Mouse (Mus musculus) liver, embryonic 11.5 days (tissue): Measurements from ENCODE around the gene Gif. TPM values are rescaled to one million over a fixed set of nuclear protein-coding genes. Genes with fewer than 3 reads are reported as not detected.

Experiments used
- ATAC-seq: fragments of 200-750 bp; cut with Nextera tagmentation; replicated peaks from 2 replicates; pipeline ENCODE4 v1.8.0; 2017; ENCODE audit warnings: moderate number of reproducible peaks, mild to moderate bottlenecking, moderate TSS enrichment, moderate library complexity; ENCODE audit not compliant: low FRiP score
- DNase-seq: peaks from one replicate; pipeline ENCODE4 v3.0.0-alpha.2; 2017; ENCODE audit warnings: low spot score
- H3K27ac ChIP-seq: fragments of 300-500 bp; sonication (generic); 2 replicates; pipeline ENCODE4 v1.5.1; 2014; ENCODE audit warnings: mild to moderate bottlenecking, low read depth, low read length, control low read depth
- H3K27me3 ChIP-seq: fragments of 300-500 bp; sonication (generic); replicated peaks from 2 replicates; pipeline ENCODE4 v1.6.1; 2014; ENCODE audit warnings: low read length, mixed read lengths; ENCODE audit not compliant: control insufficient read depth, insufficient read depth
- H3K36me3 ChIP-seq: fragments of 300-500 bp; sonication (generic); 2 replicates; pipeline ENCODE4 v1.6.1; 2014; ENCODE audit warnings: mild to moderate bottlenecking, low read length, moderate library complexity, mixed read lengths; ENCODE audit not compliant: control insufficient read depth, insufficient read depth
- H3K4me1 ChIP-seq: fragments of 300-500 bp; sonication (generic); replicated peaks from 2 replicates; pipeline ENCODE4 v1.6.1; 2014; ENCODE audit warnings: low read length, mixed read lengths; ENCODE audit not compliant: control insufficient read depth, insufficient read depth
- H3K4me2 ChIP-seq: fragments of 300-500 bp; sonication (generic); 2 replicates; pipeline ENCODE4 v1.6.1; 2014; ENCODE audit warnings: mild to moderate bottlenecking, control low read depth, moderate library complexity
- H3K4me3 ChIP-seq: fragments of 300-500 bp; sonication (generic); 2 replicates; pipeline ENCODE4 v1.5.1; 2014; ENCODE audit warnings: low read depth, low read length, control low read depth
- H3K9ac ChIP-seq: fragments of 300-500 bp; sonication (generic); 2 replicates; pipeline ENCODE4 v1.6.1; 2014; ENCODE audit warnings: low read depth, low read length, control low read depth
- H3K9me3 ChIP-seq: fragments of 300-500 bp; sonication (generic); 2 replicates; pipeline ENCODE4 v1.6.1; 2016; ENCODE audit warnings: low read length, inconsistent platforms, mixed read lengths; ENCODE audit not compliant: control insufficient read depth
- WGBS: fragments of 180-500 bp; shearing (Covaris S2); extraction: QIAGEN DNeasy Blood & Tissue Kit; methylation state at CpG from one replicate; pipeline ENCODE4 v1.1.7; 2014; 5-methylcytosine and 5-hydroxymethylcytosine counted together
- polyA plus RNA-seq: library from polyadenylated mRNA; unstranded; fragments of >200 nt; fragmentation: Nextera tagmentation; extraction: Ambion mirVana; gene quantifications from 2 replicates; pipeline ENCODE4 v1.2.1, GENCODE M21; 2014

Gene Gif
- polyA plus RNA-seq, 1 experiment from 2014 or later, result not detected

GRCm38 (mm10) chr19:11736455-11736854 is 10.9 kb upstream of the Gif start:
- H3K27ac ChIP-seq, result no peak overlapping the region

DNA sequence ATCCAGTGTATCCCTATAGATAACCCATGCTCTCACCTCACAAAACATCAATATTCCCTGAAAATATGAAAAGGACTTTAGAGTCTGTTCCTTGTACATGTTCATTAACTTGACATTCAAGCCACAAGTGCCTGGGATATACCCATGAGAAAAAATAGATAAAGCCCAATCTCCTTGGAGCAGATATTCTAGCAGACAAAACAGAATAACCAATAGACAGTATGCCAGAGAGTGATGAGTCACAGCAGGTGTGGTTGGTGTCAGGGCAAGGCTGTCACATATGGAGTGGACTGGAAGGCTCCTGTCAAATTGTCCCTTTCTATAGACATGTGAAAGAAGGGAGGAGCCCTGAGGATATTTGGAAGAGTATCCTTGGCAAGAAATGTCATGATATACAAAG is 1.7 kb upstream of the Gif start:
- H3K27me3 ChIP-seq, result no peaks in the 10 kb centered on the region
- no peak overlapping the region for H3K4me3 ChIP-seq
- no peaks in the 10 kb centered on the region for H3K4me1 ChIP-seq
- no peak overlapping the region for H3K27ac ChIP-seq
- no peaks in the 10 kb centered on the region for H3K9me3 ChIP-seq
- ATAC-seq, result peak; percentile 85
- H3K4me2 ChIP-seq, result no peak overlapping the region
- no peak overlapping the region for H3K9ac ChIP-seq
- no peaks in the 10 kb centered on the region for H3K36me3 ChIP-seq
- no peak for DNase-seq

More at GRCm38 (mm10) chr19:11736455-11736854, 10.9 kb upstream of the Gif start:
- 37% methylated on average over 1 of the region's 1 CpGs for WGBS
- ATAC-seq (peak; percentile 65; the same call in 1 of the 2 replicates), DNase-seq (no peak)
- no peaks in the 10 kb centered on the region for H3K9me3 ChIP-seq
- no peak overlapping the region for H3K4me2 ChIP-seq
- no peak overlapping the region for H3K9ac ChIP-seq
- H3K27me3 ChIP-seq, result no peaks in the 10 kb centered on the region
- H3K4me3 ChIP-seq, result no peak overlapping the region
- H3K4me1 ChIP-seq, result no peaks in the 10 kb centered on the region; the same call in 1 of the 2 replicates
- no peaks in the 10 kb centered on the region for H3K36me3 ChIP-seq

DNA sequence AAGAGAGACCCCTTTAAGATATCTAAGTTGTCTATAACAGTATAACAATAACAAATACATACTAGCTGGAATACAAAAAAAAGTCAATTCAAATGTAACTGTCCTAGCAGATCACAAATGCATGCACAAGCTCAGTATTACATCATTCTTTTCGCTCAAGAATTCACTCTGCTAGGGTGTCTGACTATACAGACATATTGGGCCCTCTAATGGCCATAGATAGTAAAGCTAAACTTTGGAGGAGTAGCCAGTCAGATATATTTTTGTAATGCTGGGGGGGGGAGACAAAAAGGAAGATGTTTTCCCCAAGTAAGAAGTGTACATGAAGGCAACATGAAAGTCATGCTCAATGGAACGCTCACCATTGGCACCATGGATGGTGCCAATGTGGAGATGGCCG is 17.7 kb downstream of the Gif start:
- Histone ChIP-seq H3K9me3 (no peaks in the 10 kb centered on the region), H3K27me3 (no peaks in the 10 kb centered on the region), H3K4me3 (no peak overlapping the region), H3K36me3 (no peaks in the 10 kb centered on the region), H3K4me2 (no peak overlapping the region), H3K4me1 (no peaks in the 10 kb centered on the region), H3K9ac (no peak overlapping the region), H3K27ac (no peak overlapping the region)
- WGBS, result 70% methylated on average over 3 of the region's 3 CpGs
- DNase-seq, result no peak
- ATAC-seq, result no peak

- Histone ChIP-seq H3K9me3 (no peaks in the 10 kb centered on the region), H3K4me2 (no peak overlapping the region), H3K4me1 (no peaks in the 10 kb centered on the region), H3K4me3 (no peak overlapping the region), H3K27me3 (no peaks in the 10 kb centered on the region), H3K36me3 (no peaks in the 10 kb centered on the region), H3K9ac (no peak overlapping the region), H3K27ac (no peak overlapping the region)
- DNase-seq (no peak), ATAC-seq (no peak)
- WGBS, result 51% methylated on average over 4 of the region's 4 CpGs
These were observed 19.1 kb downstream of the Gif start for GRCm38 (mm10) chr19:11766413-11766812.

GRCm38 (mm10) chr19:11768163-11768562 is 20.8 kb downstream of the Gif start:
- Histone ChIP-seq H3K36me3 (peaks cover 2% of the 10 kb centered on the region; the same call in 1 of the 2 replicates), H3K9me3 (no peaks in the 10 kb centered on the region), H3K27me3 (no peaks in the 10 kb centered on the region), H3K4me1 (no peaks in the 10 kb centered on the region), H3K4me2 (no peak overlapping the region), H3K9ac (no peak overlapping the region), H3K4me3 (no peak overlapping the region), H3K27ac (no peak overlapping the region)
- DNase-seq, result no peak
- 9% methylated on average over 3 of the region's 3 CpGs for WGBS
- ATAC-seq, result no peak

DNA sequence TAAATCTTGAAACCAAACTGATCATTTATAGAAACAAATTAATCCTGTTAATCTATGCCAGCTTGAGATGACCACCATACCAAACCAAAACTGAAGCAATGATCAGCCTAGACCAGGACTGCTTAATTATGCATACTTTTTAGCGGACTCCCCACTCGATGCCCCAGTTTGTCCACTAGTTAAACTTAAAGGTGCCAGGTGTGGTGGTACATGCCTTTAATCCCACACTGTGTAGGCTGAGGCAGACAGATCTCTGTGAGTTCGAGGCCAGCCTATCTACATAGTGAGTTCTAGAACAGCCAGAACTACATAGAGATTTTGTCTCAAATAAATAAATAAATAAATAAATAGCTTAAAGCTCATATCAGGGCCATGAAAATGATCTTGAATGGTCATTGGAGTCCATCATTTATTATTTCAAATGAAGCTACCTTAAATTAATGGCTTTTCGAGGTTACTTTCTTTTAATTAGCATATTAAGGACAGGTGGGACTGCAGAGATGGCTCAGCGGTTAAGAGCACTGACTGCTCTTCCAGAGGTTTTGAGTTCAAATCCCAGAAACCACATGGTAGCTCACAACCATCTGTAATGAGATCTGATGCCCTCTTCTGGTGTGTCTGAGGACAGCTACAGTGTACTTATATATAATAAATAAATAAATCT is 22.0 kb downstream of the Gif start:
- H3K36me3 ChIP-seq, result peaks cover 6% of the 10 kb centered on the region; the same call in 1 of the 2 replicates
- no peak overlapping the region for H3K9ac ChIP-seq
- 87% methylated on average over 5 of the region's 5 CpGs for WGBS
- H3K27me3 ChIP-seq, result no peaks in the 10 kb centered on the region
- DNase-seq (no peak), ATAC-seq (no peak)
- H3K4me1 ChIP-seq, result no peaks in the 10 kb centered on the region
- no peak overlapping the region for H3K4me3 ChIP-seq
- H3K27ac ChIP-seq, result no peak overlapping the region
- peak overlapping the region; percentile 59 for H3K4me2 ChIP-seq
- no peaks in the 10 kb centered on the region for H3K9me3 ChIP-seq

DNA sequence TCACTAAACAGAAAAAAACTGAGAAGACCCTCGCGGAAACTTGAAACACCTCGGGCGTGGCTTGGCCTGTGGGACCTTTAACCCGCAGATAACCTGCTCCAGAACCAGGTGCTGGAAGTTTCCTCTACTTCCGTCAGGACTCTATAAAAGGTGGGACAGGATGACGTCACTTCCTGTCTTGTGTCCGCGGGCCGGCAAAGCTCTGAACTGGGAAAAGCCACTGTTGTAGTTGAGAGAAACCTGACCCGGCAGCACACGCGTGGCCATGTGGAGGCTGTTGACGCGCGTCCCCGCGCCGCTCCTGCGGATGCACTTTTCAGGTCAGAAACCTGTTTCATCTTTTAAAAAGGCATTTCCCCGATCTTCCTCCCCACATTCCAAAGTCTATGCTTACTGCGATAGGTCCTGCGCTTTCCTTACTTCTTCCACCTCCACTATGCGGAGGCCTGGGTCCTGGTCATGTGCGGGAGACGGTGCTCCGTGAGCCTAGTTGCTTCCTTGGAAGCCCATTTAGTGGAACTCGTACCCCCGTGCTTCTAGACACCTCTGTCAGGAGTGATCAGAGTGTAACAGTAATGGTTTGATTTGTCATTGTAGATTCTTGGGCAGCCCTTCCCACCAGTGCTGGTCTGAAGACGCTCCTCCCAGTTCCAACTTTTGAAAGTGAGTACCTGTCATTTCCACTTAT is 23.0 kb downstream of the Gif start, which contains the start of gene Mrpl16:
Gene Mrpl16 (plus strand): TSS at position 187 of the 688 bp plus-strand sequence.
- peaks cover 10% of the 10 kb centered on the region; the same call in 1 of the 2 replicates for H3K36me3 ChIP-seq
- peak within 1 kb of the TSS; percentile 59 for H3K4me2 ChIP-seq
- ATAC-seq, result peak; percentile 86
- peak within 1 kb of the TSS; percentile 73 for H3K4me3 ChIP-seq
- no peaks in the 10 kb centered on the region for H3K27me3 ChIP-seq
- no peaks in the 10 kb centered on the region for H3K9me3 ChIP-seq
- DNase-seq, result peak; percentile 82
- no peaks in the 10 kb centered on the region for H3K4me1 ChIP-seq
- under 1% methylated on average over 30 of the region's 30 CpGs for WGBS
- H3K9ac ChIP-seq, result peak within 1 kb of the TSS; percentile 62
- no peak within 1 kb of the TSS for H3K27ac ChIP-seq

GRCm38 (mm10) chr19:11777191-11777865 is 30.0 kb downstream of the Gif start:
- ATAC-seq (no peak), DNase-seq (peak; percentile 60)
- H3K4me1 ChIP-seq, result no peaks in the 10 kb centered on the region
- H3K9ac ChIP-seq, result no peak overlapping the region
- 56% methylated on average over 7 of the region's 7 CpGs for WGBS
- H3K4me3 ChIP-seq, result no peak overlapping the region
- no peaks in the 10 kb centered on the region for H3K27me3 ChIP-seq
- H3K36me3 ChIP-seq, result peaks cover 8% of the 10 kb centered on the region
- no peaks in the 10 kb centered on the region for H3K9me3 ChIP-seq
- H3K27ac ChIP-seq, result no peak overlapping the region
- H3K4me2 ChIP-seq, result no peak overlapping the region
